Mouse (Mus musculus): Measurements from ENCODE around the gene Egr4. TPM values are rescaled to one million over a fixed set of nuclear protein-coding genes. Genes with fewer than 3 reads are reported as not detected.

Egr4 gene
- polyA plus RNA-seq, 1 experiment = not detected

DNA sequence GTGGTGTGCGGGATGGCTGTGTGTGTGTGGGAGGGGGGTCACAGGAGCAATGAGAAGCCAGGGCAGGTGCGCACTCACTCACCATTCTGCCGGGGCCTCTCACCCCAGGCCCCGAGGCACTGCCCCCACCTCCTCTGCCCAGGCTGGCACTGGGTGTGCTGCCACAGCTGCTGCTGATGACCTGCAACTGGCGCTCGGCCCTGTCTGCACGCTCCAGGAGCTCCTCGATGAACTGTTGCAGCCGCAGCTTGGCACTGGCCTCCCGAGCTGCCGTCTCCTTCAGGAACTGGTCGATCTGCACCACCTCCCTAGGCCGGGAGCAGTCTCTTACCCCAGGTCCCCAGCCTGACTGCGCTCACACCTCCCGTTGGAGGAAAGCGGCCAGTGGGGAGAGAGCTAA is 32.7 kb downstream of the Egr4 start:
- TF ChIP-seq POLR2A (IDR thresholded peaks at IDR 0.05; ENCODE audit: low read depth, low read length) (no peak), CTCF (IDR thresholded peaks at IDR 0.05; ENCODE audit: extremely low read depth, insufficient read length, insufficient replicate concordance, low read depth, low read length) (no peak)
- Histone ChIP-seq H3K27ac (ENCODE audit: insufficient read depth, low read depth, low read length) (no peak overlapping the region), H3K4me3 (ENCODE audit: low read depth, low read length) (no peak overlapping the region), H3K4me1 (ENCODE audit: control insufficient read depth, insufficient read depth, insufficient read length, low read length) (no peaks in the 10 kb centered on the region), H3K27me3 (ENCODE audit: control insufficient read depth, insufficient read depth, low read length) (peaks cover 13% of the 10 kb centered on the region; the same call in 1 of the 2 replicates), H3K36me3 (ENCODE audit: control insufficient read depth, insufficient read depth, low read length) (no peaks in the 10 kb centered on the region)
- WGBS = 70% methylated on average over 16 of the region's 16 CpGs

- 75% methylated on average over 5 of the region's 5 CpGs for WGBS
- Histone ChIP-seq H3K27ac (ENCODE audit: insufficient read depth, low read depth, low read length) (no peak overlapping the region), H3K36me3 (ENCODE audit: control insufficient read depth, insufficient read depth, low read length) (no peaks in the 10 kb centered on the region), H3K27me3 (ENCODE audit: control insufficient read depth, insufficient read depth, low read length) (peaks cover 12% of the 10 kb centered on the region; the same call in 1 of the 2 replicates), H3K4me1 (ENCODE audit: control insufficient read depth, insufficient read depth, insufficient read length, low read length) (no peaks in the 10 kb centered on the region), H3K4me3 (ENCODE audit: low read depth, low read length) (no peak overlapping the region)
- TF ChIP-seq CTCF (IDR thresholded peaks at IDR 0.05; ENCODE audit: extremely low read depth, insufficient read length, insufficient replicate concordance, low read depth, low read length) (no peak), POLR2A (IDR thresholded peaks at IDR 0.05; ENCODE audit: low read depth, low read length) (no peak)
Measured at GRCm38 (mm10) chr6:85479979-85480378, 33.4 kb downstream of the Egr4 start.

DNA sequence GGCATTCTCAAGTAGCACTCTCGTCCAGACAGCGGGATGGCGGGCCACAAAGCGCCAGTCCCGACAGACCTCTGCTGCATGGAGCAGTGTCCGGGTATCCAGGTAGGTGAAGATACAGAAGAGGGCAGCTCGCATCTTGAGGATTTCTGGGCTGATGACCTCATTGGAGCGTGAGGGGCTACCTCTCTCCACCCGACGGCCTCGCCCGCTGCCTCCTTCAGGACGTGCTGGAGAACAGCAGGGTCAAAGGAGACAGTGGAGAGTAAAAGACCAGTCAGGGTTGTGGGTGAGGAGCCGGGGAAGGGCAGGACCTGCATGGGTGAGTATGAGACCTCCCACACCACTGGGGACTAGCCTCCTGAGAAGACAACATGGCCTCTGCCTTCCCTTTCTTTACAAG is 35.0 kb downstream of the Egr4 start:
- H3K4me3 ChIP-seq (ENCODE audit: low read depth, low read length) = no peak overlapping the region
- H3K4me1 ChIP-seq (ENCODE audit: control insufficient read depth, insufficient read depth, insufficient read length, low read length) = no peaks in the 10 kb centered on the region
- no peak overlapping the region for H3K27ac ChIP-seq (ENCODE audit: insufficient read depth, low read depth, low read length)
- WGBS = 48% methylated on average over 14 of the region's 14 CpGs
- TF ChIP-seq CTCF (IDR thresholded peaks at IDR 0.05; ENCODE audit: extremely low read depth, insufficient read length, insufficient replicate concordance, low read depth, low read length) (no peak), POLR2A (IDR thresholded peaks at IDR 0.05; ENCODE audit: low read depth, low read length) (no peak)
- no peaks in the 10 kb centered on the region for H3K27me3 ChIP-seq (ENCODE audit: control insufficient read depth, insufficient read depth, low read length)
- H3K36me3 ChIP-seq (ENCODE audit: control insufficient read depth, insufficient read depth, low read length) = no peaks in the 10 kb centered on the region

GRCm38 (mm10) chr6:85477366-85477917 is 35.9 kb downstream of the Egr4 start:
- peak; percentile 50; the same call in 1 of the 2 replicates for TF ChIP-seq CTCF (IDR thresholded peaks at IDR 0.05; ENCODE audit: extremely low read depth, insufficient read length, insufficient replicate concordance, low read depth, low read length)
- no peak for TF ChIP-seq POLR2A (IDR thresholded peaks at IDR 0.05; ENCODE audit: low read depth, low read length)
- WGBS = 39% methylated on average over 10 of the region's 10 CpGs
- no peaks in the 10 kb centered on the region for H3K27me3 ChIP-seq (ENCODE audit: control insufficient read depth, insufficient read depth, low read length)
- no peaks in the 10 kb centered on the region for H3K4me1 ChIP-seq (ENCODE audit: control insufficient read depth, insufficient read depth, insufficient read length, low read length)
- no peaks in the 10 kb centered on the region for H3K36me3 ChIP-seq (ENCODE audit: control insufficient read depth, insufficient read depth, low read length)
- no peak overlapping the region for H3K4me3 ChIP-seq (ENCODE audit: low read depth, low read length)
- H3K27ac ChIP-seq (ENCODE audit: insufficient read depth, low read depth, low read length) = no peak overlapping the region

DNA sequence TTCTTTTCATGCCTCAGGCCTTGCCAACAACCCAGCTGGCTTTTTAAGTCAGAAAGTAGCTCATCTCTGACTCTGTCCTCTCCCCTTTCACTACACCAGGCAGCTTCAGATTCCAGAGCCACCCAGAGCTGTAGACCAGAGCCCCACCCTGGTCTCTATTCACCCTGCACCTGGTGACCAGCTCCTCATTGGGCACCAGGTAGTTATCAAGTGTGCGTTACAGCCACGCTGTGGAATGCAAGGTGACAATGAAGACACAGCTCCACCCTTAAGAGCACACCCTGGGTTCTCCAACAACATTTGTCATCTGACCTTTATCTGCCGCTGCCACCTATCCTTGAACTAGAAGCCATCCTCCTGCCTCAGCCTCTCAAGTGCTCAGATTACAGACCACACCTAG is 37.8 kb downstream of the Egr4 start:
- Histone ChIP-seq H3K27ac (ENCODE audit: insufficient read depth, low read depth, low read length) (no peak overlapping the region), H3K27me3 (ENCODE audit: control insufficient read depth, insufficient read depth, low read length) (no peaks in the 10 kb centered on the region), H3K4me1 (ENCODE audit: control insufficient read depth, insufficient read depth, insufficient read length, low read length) (no peaks in the 10 kb centered on the region), H3K4me3 (ENCODE audit: low read depth, low read length) (no peak overlapping the region), H3K36me3 (ENCODE audit: control insufficient read depth, insufficient read depth, low read length) (no peaks in the 10 kb centered on the region)
- no peak for TF ChIP-seq CTCF (IDR thresholded peaks at IDR 0.05; ENCODE audit: extremely low read depth, insufficient read length, insufficient replicate concordance, low read depth, low read length)
- no peak for TF ChIP-seq POLR2A (IDR thresholded peaks at IDR 0.05; ENCODE audit: low read depth, low read length)
- 49% methylated on average over 3 of the region's 3 CpGs for WGBS

GRCm38 (mm10) chr6:85472542-85472941 is 40.8 kb downstream of the Egr4 start:
- Histone ChIP-seq H3K4me1 (ENCODE audit: control insufficient read depth, insufficient read depth, insufficient read length, low read length) (no peaks in the 10 kb centered on the region), H3K4me3 (ENCODE audit: low read depth, low read length) (no peak overlapping the region), H3K27me3 (ENCODE audit: control insufficient read depth, insufficient read depth, low read length) (no peaks in the 10 kb centered on the region), H3K27ac (ENCODE audit: insufficient read depth, low read depth, low read length) (no peak overlapping the region), H3K36me3 (ENCODE audit: control insufficient read depth, insufficient read depth, low read length) (peaks cover 13% of the 10 kb centered on the region)
- WGBS = 57% methylated on average over 5 of the region's 5 CpGs
- TF ChIP-seq CTCF (IDR thresholded peaks at IDR 0.05; ENCODE audit: extremely low read depth, insufficient read length, insufficient replicate concordance, low read depth, low read length) (no peak), POLR2A (IDR thresholded peaks at IDR 0.05; ENCODE audit: low read depth, low read length) (no peak)

DNA sequence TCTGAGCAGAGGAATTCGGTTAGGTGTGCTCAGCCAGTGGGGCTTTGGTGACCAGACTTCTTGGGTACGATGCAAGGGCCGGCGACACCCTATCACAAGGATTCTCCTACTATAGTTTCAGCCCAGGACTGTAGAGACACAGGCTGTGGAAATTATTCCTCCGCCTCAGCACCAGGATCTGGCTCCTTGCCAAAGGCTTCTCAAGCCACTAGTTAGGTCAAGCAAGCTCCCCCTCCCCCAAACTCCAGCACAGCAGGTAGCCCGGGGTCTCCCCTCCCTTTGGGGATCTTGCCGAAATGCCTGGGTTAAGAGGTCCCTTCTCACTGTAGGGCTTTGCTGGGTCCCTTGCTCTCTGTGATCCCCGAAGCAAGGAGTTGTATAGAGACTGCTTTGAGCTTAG is 41.4 kb downstream of the Egr4 start:
- Histone ChIP-seq H3K27ac (ENCODE audit: insufficient read depth, low read depth, low read length) (no peak overlapping the region), H3K4me1 (ENCODE audit: control insufficient read depth, insufficient read depth, insufficient read length, low read length) (no peaks in the 10 kb centered on the region), H3K36me3 (ENCODE audit: control insufficient read depth, insufficient read depth, low read length) (peaks cover 19% of the 10 kb centered on the region), H3K27me3 (ENCODE audit: control insufficient read depth, insufficient read depth, low read length) (no peaks in the 10 kb centered on the region), H3K4me3 (ENCODE audit: low read depth, low read length) (no peak overlapping the region)
- TF ChIP-seq POLR2A (IDR thresholded peaks at IDR 0.05; ENCODE audit: low read depth, low read length) (no peak), CTCF (IDR thresholded peaks at IDR 0.05; ENCODE audit: extremely low read depth, insufficient read length, insufficient replicate concordance, low read depth, low read length) (no peak)
- 69% methylated on average over 8 of the region's 8 CpGs for WGBS
